Mouse (Mus musculus): Measurements from ENCODE around the gene Fas. TPM values are rescaled to one million over a fixed set of nuclear protein-coding genes. Genes with fewer than 3 reads are reported as not detected.
A peak's percentile ranks its signal among the peaks of the same experiment; 100 is the strongest.

The Fas gene
- total RNA-seq (2015), result 20.5 and 37.5 TPM in 2 replicates
- total RNA-seq (2017), result 25.1 and 29.8 TPM in 2 replicates

- peak; percentile 96 for ATAC-seq (ENCODE audit: poor library complexity, severe bottlenecking)
Measured at GRCm38 (mm10) chr19:34289948-34290789, at the start of gene Fas. Gene Fas (plus strand): TSS chr19:34290666.

- peak; percentile 72 for ATAC-seq (ENCODE audit: poor library complexity, severe bottlenecking)
Measured at GRCm38 (mm10) chr19:34241247-34241915, 49.1 kb upstream of the Fas start.

- ATAC-seq (ENCODE audit: poor library complexity, severe bottlenecking), result no peak
Measured at GRCm38 (mm10) chr19:34242925-34243324, 47.5 kb upstream of the Fas start.

- ATAC-seq (ENCODE audit: poor library complexity, severe bottlenecking), result peak; percentile 63
Measured at GRCm38 (mm10) chr19:34244056-34244455, 46.4 kb upstream of the Fas start.

- peak; percentile 95 for ATAC-seq (ENCODE audit: poor library complexity, severe bottlenecking)
Measured at GRCm38 (mm10) chr19:34248558-34248957, 41.9 kb upstream of the Fas start.

GRCm38 (mm10) chr19:34250621-34251020 is 39.8 kb upstream of the Fas start:
- ATAC-seq (ENCODE audit: poor library complexity, severe bottlenecking), result no peak

GRCm38 (mm10) chr19:34251900-34252299 is 38.6 kb upstream of the Fas start:
- no peak for ATAC-seq (ENCODE audit: poor library complexity, severe bottlenecking)

GRCm38 (mm10) chr19:34252450-34252849 is 38.0 kb upstream of the Fas start:
- no peak for ATAC-seq (ENCODE audit: poor library complexity, severe bottlenecking)

GRCm38 (mm10) chr19:34254101-34254879 is 36.2 kb upstream of the Fas start:
- ATAC-seq (ENCODE audit: poor library complexity, severe bottlenecking), result peak; percentile 88

- ATAC-seq (ENCODE audit: poor library complexity, severe bottlenecking), result 0 out of 2 replicates have a peak, but pooled peaks have one; percentile 13
Measured at GRCm38 (mm10) chr19:34254880-34255681, 35.4 kb upstream of the Fas start, which contains the start of gene Acta2. Gene Acta2 (minus strand): TSS chr19:34255590.

- no peak for ATAC-seq (ENCODE audit: poor library complexity, severe bottlenecking)
Measured at GRCm38 (mm10) chr19:34256149-34256548, 34.3 kb upstream of the Fas start.

- ATAC-seq (ENCODE audit: poor library complexity, severe bottlenecking), result no peak
Measured at GRCm38 (mm10) chr19:34256936-34257335, 33.5 kb upstream of the Fas start.

- peak; percentile 98 for ATAC-seq (ENCODE audit: poor library complexity, severe bottlenecking)
Measured at GRCm38 (mm10) chr19:34262273-34262974, 28.0 kb upstream of the Fas start.

- ATAC-seq (ENCODE audit: poor library complexity, severe bottlenecking), result no peak
Measured at GRCm38 (mm10) chr19:34265604-34266193, 24.8 kb upstream of the Fas start.

- ATAC-seq (ENCODE audit: poor library complexity, severe bottlenecking), result no peak
Measured at GRCm38 (mm10) chr19:34268991-34269390, 21.5 kb upstream of the Fas start.

GRCm38 (mm10) chr19:34270106-34270726 is 20.2 kb upstream of the Fas start:
- peak; percentile 97 for ATAC-seq (ENCODE audit: poor library complexity, severe bottlenecking)

GRCm38 (mm10) chr19:34270824-34271464 is 19.5 kb upstream of the Fas start:
- no peak for ATAC-seq (ENCODE audit: poor library complexity, severe bottlenecking)

GRCm38 (mm10) chr19:34273073-34273472 is 17.4 kb upstream of the Fas start:
- ATAC-seq (ENCODE audit: poor library complexity, severe bottlenecking), result no peak

Measured in megakaryocyte, adult 5-6 weeks (primary cell).